Mouse (Mus musculus) stomach, postnatal 0 days (tissue): ENCODE results near the gene Cebpb.

ENCODE experiments used
- CTCF ChIP-seq: IDR thresholded peaks from 2 replicates; pipeline ENCODE4 v1.5.1; 2016; ENCODE audit warnings: antibody characterized with exemption, low read depth, mild to moderate bottlenecking, moderate library complexity
- EP300 ChIP-seq: optimal IDR thresholded peaks from 2 replicates; pipeline ENCODE3; 2016; ENCODE audit warnings: antibody characterized with exemption

DNA sequence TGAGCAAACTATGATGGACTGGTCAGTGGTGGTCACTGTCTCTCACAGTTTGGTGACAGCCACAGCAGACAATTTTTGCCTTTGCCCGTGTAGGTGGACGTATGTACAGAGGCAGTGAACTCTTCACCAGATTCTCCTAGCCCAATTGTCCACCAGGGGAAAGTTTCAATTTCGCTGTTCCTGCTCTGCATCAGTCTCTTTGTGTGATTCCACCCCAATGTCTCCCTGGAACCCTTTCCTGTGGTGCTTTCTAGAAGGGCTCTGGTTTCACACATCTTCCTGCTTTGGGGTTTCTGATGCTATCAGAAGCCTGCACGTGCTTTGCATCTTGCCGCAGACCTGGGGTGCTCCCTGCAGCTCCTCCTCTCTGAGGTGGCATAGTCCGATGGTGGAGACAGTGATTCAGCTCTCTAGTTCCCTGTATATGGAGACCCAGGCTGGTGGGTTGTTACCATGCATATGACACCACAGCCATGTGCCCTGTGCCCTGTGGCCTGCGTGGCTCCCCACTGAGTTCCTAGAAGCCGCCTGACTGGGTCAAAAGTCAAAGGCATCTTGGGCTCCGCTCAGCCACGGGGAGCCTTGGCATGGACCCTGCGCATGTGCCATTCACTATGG lies 35.0 kb downstream of the Cebpb start:
- TF ChIP-seq CTCF (no peak), EP300 (no peak)
